Mouse (Mus musculus) forelimb bud, embryonic 11.5 days (tissue): ENCODE measurements around the gene Vmn1r35.
"Not testable (repeated sequence)": the region's sequence is repeated elsewhere in the genome, so short reads cannot be mapped to it uniquely, and the experiment has no call there.

Experiments
- DNase-seq: peaks from one replicate; pipeline ENCODE4 v3.0.0-alpha.2; 2012; ENCODE audit warnings: low read depth, low spot score

The Vmn1r35 gene

GRCm38 (mm10) chr6:66685806-66686205 is at the start of gene Vmn1r35:
Gene Vmn1r35, minus strand, starts transcription at chr6:66685906.
- DNase-seq, result no peak

GRCm38 (mm10) chr6:66729082-66729481 is 43.4 kb upstream of the Vmn1r35 start, which contains the start of gene Vmn1r37:
Gene Vmn1r37, plus strand, starts transcription at chr6:66729382.
- DNase-seq, result not testable (repeated sequence)

GRCm38 (mm10) chr6:66719068-66719467 is 33.4 kb upstream of the Vmn1r35 start, which contains the start of gene Vmn1r36:
Gene Vmn1r36, minus strand, starts transcription at chr6:66719168.
- DNase-seq, result not testable (repeated sequence)

DNA sequence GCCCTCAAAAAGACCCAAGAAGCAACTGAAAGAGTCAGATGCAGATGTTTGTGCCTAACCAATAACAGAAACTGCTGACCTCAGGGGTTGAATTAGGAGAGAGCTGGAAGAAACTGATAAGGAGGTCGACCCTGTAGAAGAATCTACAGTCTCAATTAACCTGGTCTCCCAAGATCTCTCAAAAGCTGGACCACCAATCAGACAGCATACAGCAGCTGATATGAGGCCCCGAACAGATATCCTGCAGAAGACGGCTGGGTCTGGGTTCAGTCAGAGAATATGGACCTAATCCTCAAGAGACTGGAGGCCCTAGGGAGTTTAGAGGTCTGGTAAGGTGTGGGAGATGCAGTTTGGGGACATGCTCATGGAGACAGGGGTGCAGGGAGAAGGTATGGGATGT is 28.1 kb upstream of the Vmn1r35 start:
- no peak for DNase-seq

- DNase-seq, result no peak
These were observed 23.2 kb upstream of the Vmn1r35 start for GRCm38 (mm10) chr6:66708901-66709300.

GRCm38 (mm10) chr6:66643779-66644178 is 41.9 kb downstream of the Vmn1r35 start, which contains the start of gene Vmn1r34:
Gene Vmn1r34, minus strand, starts transcription at chr6:66643879.
- DNase-seq, result no peak
